Mouse (Mus musculus): ENCODE data around the gene Rpl41. TPM values are rescaled to one million over a fixed set of nuclear protein-coding genes. Genes with fewer than 3 reads are reported as not detected.

Gene Rpl41
- polyA plus RNA-seq, 1 experiment from 2014 or later, result 2,032 TPM

DNA sequence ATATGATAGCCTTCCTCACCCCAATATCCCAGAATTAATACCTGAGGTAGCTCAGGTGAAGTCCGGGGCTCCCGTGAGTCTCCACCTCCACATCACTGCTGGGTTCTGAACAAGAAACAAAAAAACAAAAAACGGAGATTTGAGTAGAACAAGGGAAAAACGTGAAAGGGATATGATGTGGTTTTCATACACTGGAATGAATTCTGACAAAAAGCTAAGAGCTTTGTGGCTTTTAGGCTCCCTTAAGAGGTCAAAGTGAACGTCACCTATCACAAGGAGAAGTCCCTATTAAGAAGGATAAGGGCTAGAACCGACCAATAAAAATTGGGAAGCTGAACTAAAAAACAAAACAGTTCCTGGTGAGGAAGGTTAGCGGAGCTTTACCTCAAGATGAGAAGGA, 2.3 kb downstream of the Rpl41 start:
- Histone ChIP-seq H3K4me1 (replicated peaks; ENCODE audit: control insufficient read depth, insufficient read depth, low read length) (peaks cover 13% of the 10 kb centered on the region), H3K9me3 (ENCODE audit: control insufficient read depth, low read length) (no peaks in the 10 kb centered on the region), H3K4me2 (ENCODE audit: low read length) (peak overlapping the region; percentile 80), H3K36me3 (ENCODE audit: control insufficient read depth, insufficient read depth) (peaks cover 20% of the 10 kb centered on the region), H3K27me3 (replicated peaks; ENCODE audit: control insufficient read depth, insufficient read depth, low read length) (no peaks in the 10 kb centered on the region), H3K9ac (replicated peaks; ENCODE audit: low read depth, low read length) (peak overlapping the region; percentile 85), H3K4me3 (replicated peaks; ENCODE audit: low read length) (peak overlapping the region; percentile 83), H3K27ac (ENCODE audit: low read length) (peak overlapping the region; percentile 96)
- WGBS, result 22% methylated on average over 7 of the region's 7 CpGs
- no peak for ATAC-seq

DNA sequence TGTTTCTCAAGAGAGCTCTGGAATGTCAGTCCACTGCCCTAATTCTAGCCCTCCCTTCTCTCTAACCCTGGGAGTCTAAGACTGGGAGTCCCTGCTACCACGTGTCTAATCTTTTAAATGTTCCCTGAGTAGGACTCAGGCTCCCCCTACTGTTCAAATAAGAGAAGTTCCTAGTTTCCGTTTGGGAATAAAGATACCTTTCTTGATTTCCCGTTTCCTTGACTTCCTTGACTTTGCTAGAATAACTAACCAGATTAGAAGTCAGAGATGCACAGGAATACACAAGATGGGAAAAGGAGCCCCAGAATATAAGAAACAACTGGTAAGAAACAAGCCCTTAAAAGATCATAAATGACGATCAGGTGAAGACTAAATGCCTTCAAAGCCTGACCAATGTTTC, 2.7 kb downstream of the Rpl41 start:
- Histone ChIP-seq H3K9ac (replicated peaks; ENCODE audit: low read depth, low read length) (no peak overlapping the region; the same call in 1 of the 2 replicates), H3K4me2 (ENCODE audit: low read length) (peak overlapping the region; percentile 80), H3K4me3 (replicated peaks; ENCODE audit: low read length) (peak overlapping the region; percentile 83), H3K9me3 (ENCODE audit: control insufficient read depth, low read length) (no peaks in the 10 kb centered on the region), H3K36me3 (ENCODE audit: control insufficient read depth, insufficient read depth) (peaks cover 20% of the 10 kb centered on the region), H3K4me1 (replicated peaks; ENCODE audit: control insufficient read depth, insufficient read depth, low read length) (peaks cover 13% of the 10 kb centered on the region), H3K27me3 (replicated peaks; ENCODE audit: control insufficient read depth, insufficient read depth, low read length) (no peaks in the 10 kb centered on the region), H3K27ac (ENCODE audit: low read length) (no peak overlapping the region; the same call in 1 of the 2 replicates)
- WGBS, result 15% methylated on average over 4 of the region's 4 CpGs
- ATAC-seq, result no peak

DNA sequence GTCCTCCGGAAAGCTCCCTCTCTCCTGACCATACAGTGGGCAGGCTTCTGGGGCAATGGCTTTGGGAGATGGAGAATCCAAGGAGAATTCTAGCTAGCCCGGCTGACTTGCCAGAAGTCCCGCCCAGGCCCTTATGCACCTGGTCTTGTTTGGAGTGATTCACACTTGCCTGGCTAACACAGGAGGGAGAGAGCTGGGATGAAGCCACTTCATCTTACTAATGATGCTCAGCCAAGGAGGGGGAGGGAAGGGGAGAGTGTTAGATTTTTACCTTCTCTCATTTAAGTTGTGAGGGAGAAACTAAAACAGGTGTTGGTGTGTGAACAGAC, 3.6 kb downstream of the Rpl41 start:
- no peaks in the 10 kb centered on the region for H3K27me3 ChIP-seq (replicated peaks; ENCODE audit: control insufficient read depth, insufficient read depth, low read length)
- H3K9me3 ChIP-seq (ENCODE audit: control insufficient read depth, low read length), result no peaks in the 10 kb centered on the region
- no peak overlapping the region for H3K9ac ChIP-seq (replicated peaks; ENCODE audit: low read depth, low read length)
- H3K36me3 ChIP-seq (ENCODE audit: control insufficient read depth, insufficient read depth), result peaks cover 20% of the 10 kb centered on the region
- ATAC-seq, result no peak
- 93% methylated on average over 3 of the region's 3 CpGs for WGBS
- no peak overlapping the region for H3K4me3 ChIP-seq (replicated peaks; ENCODE audit: low read length)
- no peak overlapping the region for H3K4me2 ChIP-seq (ENCODE audit: low read length)
- H3K4me1 ChIP-seq (replicated peaks; ENCODE audit: control insufficient read depth, insufficient read depth, low read length), result peaks cover 13% of the 10 kb centered on the region
- H3K27ac ChIP-seq (ENCODE audit: low read length), result no peak overlapping the region

DNA sequence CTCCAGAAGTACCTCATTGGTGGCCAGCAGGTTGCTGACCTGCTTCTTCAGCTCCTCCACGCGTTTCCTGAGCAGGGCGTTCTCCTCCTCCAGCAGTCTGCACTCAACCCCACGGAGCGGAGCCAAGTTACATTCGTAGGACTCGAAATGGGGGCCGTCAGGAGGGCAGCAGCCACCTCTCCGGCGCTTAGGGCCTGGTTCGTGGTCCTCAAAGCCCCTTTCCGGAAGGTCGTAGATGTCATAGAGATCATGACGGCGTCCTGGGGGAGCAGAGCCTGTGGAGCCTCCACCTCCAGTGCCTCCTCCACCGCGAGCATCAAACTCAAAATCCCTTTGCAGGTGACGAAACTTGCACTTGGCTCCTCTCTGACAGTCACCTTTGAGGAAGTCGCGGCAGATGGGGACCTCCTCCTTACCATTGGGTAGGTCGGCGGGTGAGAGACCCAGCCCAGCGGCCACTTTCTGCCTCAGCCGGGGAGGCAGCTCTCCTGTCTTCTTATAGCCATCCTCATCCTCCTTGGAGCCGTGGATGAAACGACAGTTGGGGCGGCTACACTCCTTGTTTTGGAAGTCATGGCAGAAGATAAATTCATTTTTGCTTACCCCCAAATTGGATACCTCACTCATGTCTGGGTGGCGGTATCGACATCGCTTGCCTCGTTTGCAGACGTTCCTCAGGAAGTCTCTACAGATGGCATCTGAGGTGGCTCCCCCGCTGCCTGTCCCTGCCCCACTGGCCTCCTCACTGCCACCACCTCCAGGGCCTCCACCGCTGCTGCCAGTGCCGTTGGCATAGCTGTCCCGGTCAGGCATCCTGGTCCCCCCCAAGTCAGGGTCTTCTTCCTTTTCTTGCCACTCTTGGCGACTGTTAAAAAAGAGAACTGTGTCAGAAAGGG, 4.2 kb downstream of the Rpl41 start:
- peaks cover 20% of the 10 kb centered on the region for H3K36me3 ChIP-seq (ENCODE audit: control insufficient read depth, insufficient read depth)
- no peak overlapping the region for H3K9ac ChIP-seq (replicated peaks; ENCODE audit: low read depth, low read length)
- peaks cover 13% of the 10 kb centered on the region for H3K4me1 ChIP-seq (replicated peaks; ENCODE audit: control insufficient read depth, insufficient read depth, low read length)
- H3K9me3 ChIP-seq (ENCODE audit: control insufficient read depth, low read length), result no peaks in the 10 kb centered on the region
- ATAC-seq, result no peak
- WGBS, result 96% methylated on average over 37 of the region's 37 CpGs
- no peak overlapping the region for H3K4me3 ChIP-seq (replicated peaks; ENCODE audit: low read length)
- no peaks in the 10 kb centered on the region for H3K27me3 ChIP-seq (replicated peaks; ENCODE audit: control insufficient read depth, insufficient read depth, low read length)
- no peak overlapping the region for H3K27ac ChIP-seq (ENCODE audit: low read length)
- H3K4me2 ChIP-seq (ENCODE audit: low read length), result no peak overlapping the region

DNA sequence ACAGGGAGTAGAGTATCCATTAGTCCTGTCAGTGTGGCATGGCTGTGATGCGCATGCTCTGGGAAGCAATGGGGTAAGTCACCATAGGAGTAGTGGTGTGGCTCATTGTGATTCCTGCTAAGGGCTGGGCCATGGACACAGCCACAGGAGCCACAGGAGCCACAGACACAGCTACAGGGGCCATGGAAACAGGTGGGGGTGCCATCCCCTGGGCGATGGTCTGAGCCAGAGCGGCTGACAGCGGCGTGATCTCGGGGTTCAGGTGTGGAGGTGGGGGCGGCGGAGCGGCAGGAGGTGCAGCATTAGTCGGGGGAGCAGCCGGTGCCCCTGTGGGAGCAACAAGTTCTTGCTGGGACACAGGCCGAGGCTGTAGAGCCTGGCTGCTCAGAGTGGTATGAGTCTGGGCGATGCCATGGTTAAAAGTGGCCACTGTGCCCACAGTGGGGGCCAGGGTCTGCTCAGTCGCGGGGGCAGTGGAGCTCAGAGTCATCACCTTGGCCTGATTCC, 4.9 kb downstream of the Rpl41 start:
- peaks cover 20% of the 10 kb centered on the region for H3K36me3 ChIP-seq (ENCODE audit: control insufficient read depth, insufficient read depth)
- H3K4me3 ChIP-seq (replicated peaks; ENCODE audit: low read length), result no peak overlapping the region
- H3K4me1 ChIP-seq (replicated peaks; ENCODE audit: control insufficient read depth, insufficient read depth, low read length), result peaks cover 13% of the 10 kb centered on the region
- H3K27me3 ChIP-seq (replicated peaks; ENCODE audit: control insufficient read depth, insufficient read depth, low read length), result no peaks in the 10 kb centered on the region
- ATAC-seq, result no peak
- no peak overlapping the region for H3K4me2 ChIP-seq (ENCODE audit: low read length)
- no peaks in the 10 kb centered on the region for H3K9me3 ChIP-seq (ENCODE audit: control insufficient read depth, low read length)
- H3K9ac ChIP-seq (replicated peaks; ENCODE audit: low read depth, low read length), result no peak overlapping the region
- no peak overlapping the region for H3K27ac ChIP-seq (ENCODE audit: low read length)
- 97% methylated on average over 15 of the region's 15 CpGs for WGBS

DNA sequence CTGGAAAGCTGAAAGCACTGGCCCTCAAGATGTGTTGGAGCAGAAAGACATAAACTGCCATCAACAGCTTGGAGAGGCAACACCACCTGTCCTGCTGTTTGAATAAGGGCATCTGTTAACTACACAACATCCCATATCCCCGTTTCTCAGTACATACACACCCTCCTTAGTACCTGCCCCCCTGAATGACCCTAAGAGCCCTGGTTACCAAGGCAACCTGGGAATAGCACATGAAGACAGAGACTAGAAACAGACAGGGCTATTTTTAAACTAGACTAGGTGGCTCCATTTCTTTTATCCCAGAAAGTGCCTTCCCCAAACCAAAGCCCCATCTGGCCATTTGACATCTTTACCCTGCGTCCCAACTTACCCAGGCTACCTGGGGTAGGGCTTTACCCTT, 6.0 kb downstream of the Rpl41 start:
- Histone ChIP-seq H3K27ac (ENCODE audit: low read length) (no peak overlapping the region), H3K9ac (replicated peaks; ENCODE audit: low read depth, low read length) (no peak overlapping the region), H3K4me1 (replicated peaks; ENCODE audit: control insufficient read depth, insufficient read depth, low read length) (peaks cover 13% of the 10 kb centered on the region), H3K27me3 (replicated peaks; ENCODE audit: control insufficient read depth, insufficient read depth, low read length) (no peaks in the 10 kb centered on the region), H3K4me2 (ENCODE audit: low read length) (no peak overlapping the region), H3K36me3 (ENCODE audit: control insufficient read depth, insufficient read depth) (peaks cover 20% of the 10 kb centered on the region), H3K9me3 (ENCODE audit: control insufficient read depth, low read length) (no peaks in the 10 kb centered on the region), H3K4me3 (replicated peaks; ENCODE audit: low read length) (no peak overlapping the region)
- no peak for ATAC-seq
- 78% methylated on average over 2 of the region's 2 CpGs for WGBS

DNA sequence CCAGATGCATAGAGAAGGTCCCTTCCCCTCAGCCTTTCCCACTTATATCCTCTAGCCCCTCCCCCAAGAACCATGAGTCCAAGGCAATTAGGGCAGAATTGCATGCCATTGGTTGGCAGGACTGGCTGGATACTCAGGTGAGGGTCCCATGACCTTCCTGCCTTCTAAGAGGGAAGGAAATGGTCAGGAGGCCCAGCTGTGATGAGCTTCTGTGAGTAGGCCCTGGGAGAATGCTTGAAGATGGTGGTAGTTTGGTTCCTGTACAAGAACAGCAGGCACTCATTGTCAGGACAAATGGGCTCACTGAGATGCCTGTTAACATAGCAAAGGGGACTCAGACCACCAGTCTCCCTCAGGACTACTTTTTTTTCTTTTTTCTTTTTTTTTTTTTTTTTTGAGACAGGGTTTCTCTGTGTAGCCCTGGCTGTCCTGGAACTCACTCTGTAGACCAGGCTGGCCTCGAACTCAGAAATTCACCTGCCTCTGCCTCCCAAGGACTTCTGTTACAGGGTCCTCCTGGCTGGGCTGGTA, 10.7 kb downstream of the Rpl41 start:
- peaks cover 6% of the 10 kb centered on the region; the same call in 1 of the 2 replicates for H3K4me1 ChIP-seq (replicated peaks; ENCODE audit: control insufficient read depth, insufficient read depth, low read length)
- no peak for ATAC-seq
- H3K27me3 ChIP-seq (replicated peaks; ENCODE audit: control insufficient read depth, insufficient read depth, low read length), result no peaks in the 10 kb centered on the region
- no peak overlapping the region for H3K27ac ChIP-seq (ENCODE audit: low read length)
- no peak overlapping the region for H3K9ac ChIP-seq (replicated peaks; ENCODE audit: low read depth, low read length)
- peaks cover 2% of the 10 kb centered on the region for H3K36me3 ChIP-seq (ENCODE audit: control insufficient read depth, insufficient read depth)
- H3K4me2 ChIP-seq (ENCODE audit: low read length), result no peak overlapping the region
- H3K4me3 ChIP-seq (replicated peaks; ENCODE audit: low read length), result no peak overlapping the region
- WGBS, result 88% methylated on average over 1 of the region's 1 CpGs
- H3K9me3 ChIP-seq (ENCODE audit: control insufficient read depth, low read length), result no peaks in the 10 kb centered on the region

DNA sequence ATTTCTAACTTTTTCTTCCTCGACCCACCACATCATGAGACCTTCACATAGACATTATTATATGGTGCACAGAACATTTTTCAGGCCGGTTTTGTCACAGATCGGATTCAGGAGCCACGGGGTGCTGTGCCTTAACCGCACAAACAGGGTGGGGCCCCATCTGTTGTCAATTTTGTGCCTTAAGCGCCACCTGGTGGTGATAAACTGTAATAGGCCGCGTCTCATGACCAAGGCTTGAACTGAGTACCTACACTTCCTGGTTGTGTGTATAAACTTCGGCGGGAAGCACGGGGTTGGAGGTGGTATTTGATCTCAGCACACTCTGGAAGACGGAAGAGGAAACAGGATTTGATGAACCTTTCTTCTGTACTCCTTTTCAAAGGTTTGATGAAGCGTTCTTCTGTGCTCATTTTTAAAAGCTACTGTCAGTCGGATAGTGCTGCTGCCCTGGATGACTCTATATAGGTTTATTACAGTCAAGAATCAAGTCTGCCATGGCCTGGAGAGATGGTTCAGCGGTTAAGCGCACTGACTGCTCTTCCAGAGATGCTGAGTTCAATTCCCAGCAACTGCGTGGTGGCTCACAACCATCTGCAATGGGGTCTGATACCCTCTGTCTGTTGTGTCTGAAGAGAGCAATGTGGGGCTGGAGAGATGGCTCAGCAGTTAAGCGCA, 12.7 kb downstream of the Rpl41 start:
- Histone ChIP-seq H3K36me3 (ENCODE audit: control insufficient read depth, insufficient read depth) (no peaks in the 10 kb centered on the region), H3K9ac (replicated peaks; ENCODE audit: low read depth, low read length) (0 out of 2 replicates have a peak overlapping the region, but pooled peaks have one; percentile 20), H3K27me3 (replicated peaks; ENCODE audit: control insufficient read depth, insufficient read depth, low read length) (no peaks in the 10 kb centered on the region), H3K9me3 (ENCODE audit: control insufficient read depth, low read length) (no peaks in the 10 kb centered on the region), H3K4me3 (replicated peaks; ENCODE audit: low read length) (peak overlapping the region; percentile 22), H3K4me2 (ENCODE audit: low read length) (peak overlapping the region; percentile 43), H3K4me1 (replicated peaks; ENCODE audit: control insufficient read depth, insufficient read depth, low read length) (peaks cover 6% of the 10 kb centered on the region; the same call in 1 of the 2 replicates), H3K27ac (ENCODE audit: low read length) (no peak overlapping the region; the same call in 1 of the 2 replicates)
- 16% methylated on average over 18 of the region's 18 CpGs for WGBS
- peak; percentile 93 for ATAC-seq

Data from forebrain, embryonic 16.5 days (tissue).